Mouse (Mus musculus) C2C12 (cell line): ENCODE measurements around the gene Entpd5.

Experiments
- CTCF ChIP-seq: IDR thresholded peaks from one replicate; pipeline ENCODE4 v1.5.1; 2011; ENCODE audit not compliant: control insufficient read depth, insufficient read depth, insufficient read length
- FOSL1 ChIP-seq: IDR thresholded peaks from one replicate; pipeline ENCODE4 v1.8.0; 2011; ENCODE audit warnings: mild to moderate bottlenecking, low read length; ENCODE audit not compliant: poor library complexity, insufficient read depth, severe bottlenecking
- MAX ChIP-seq: IDR thresholded peaks from one replicate; pipeline ENCODE4 v1.6.1; 2011; ENCODE audit warnings: mild to moderate bottlenecking, control low read depth
- MYOD1 ChIP-seq: IDR thresholded peaks from one replicate; pipeline ENCODE4 v1.6.1; 2011; ENCODE audit warnings: low read depth; ENCODE audit not compliant: control insufficient read depth, insufficient read length
- USF1 ChIP-seq: IDR thresholded peaks from one replicate; pipeline ENCODE4 v1.6.1; 2011; ENCODE audit warnings: low read depth, mild to moderate bottlenecking, control low read depth, moderate library complexity

DNA sequence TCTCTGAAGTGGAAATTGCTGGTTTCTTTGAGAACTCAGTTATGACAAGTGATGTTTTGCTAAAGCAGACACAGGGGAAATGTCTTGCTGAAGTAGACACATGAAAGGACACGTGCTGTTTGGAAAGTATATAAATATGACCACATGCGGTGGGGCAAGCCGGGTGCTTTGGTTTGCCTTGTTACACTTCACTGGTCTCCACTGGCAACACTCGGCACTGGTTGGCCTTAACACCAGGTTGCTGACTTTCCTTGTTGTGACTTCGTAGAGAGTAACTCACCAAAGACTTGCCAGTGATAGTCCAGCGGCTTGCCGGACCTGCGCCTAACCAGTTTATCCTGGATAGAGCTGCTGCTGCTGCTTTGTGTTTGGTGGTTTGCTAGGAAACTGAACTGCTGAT lies 20.7 kb downstream of the Entpd5 start:
- no peak for TF ChIP-seq CTCF
- no peak for TF ChIP-seq USF1
- no peak for TF ChIP-seq MYOD1
- TF ChIP-seq MAX: no peak
- no peak for TF ChIP-seq FOSL1
